Mouse (Mus musculus): ENCODE data around the gene Apoc1. TPM values are rescaled to one million over a fixed set of nuclear protein-coding genes. Genes with fewer than 3 reads are reported as not detected.
A peak's percentile ranks its signal among the peaks of the same experiment; 100 is the strongest.

The Apoc1 gene
- polyA plus RNA-seq, 1 experiment from 2014 or later = 1.7 TPM

DNA sequence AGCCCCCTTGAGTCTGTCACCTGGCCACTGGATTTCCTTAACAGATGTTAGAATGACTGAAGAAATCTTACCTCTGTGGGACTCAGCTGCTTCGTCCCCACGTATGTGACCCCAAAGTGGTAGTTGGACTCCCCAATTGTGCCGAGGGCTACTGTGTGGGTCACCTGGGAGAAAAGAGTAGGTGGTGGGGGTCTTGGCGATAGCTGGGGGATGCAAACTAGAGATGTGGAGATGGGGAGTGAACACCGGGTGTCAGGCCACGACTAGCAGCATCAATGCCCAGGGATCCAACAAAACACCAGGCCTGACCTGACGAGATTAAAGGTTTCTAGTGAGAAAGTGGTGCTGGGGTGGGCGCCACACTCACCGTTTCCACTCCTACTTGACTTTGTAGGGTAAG is 21.1 kb upstream of the Apoc1 start:
- DNase-seq (no peak), ATAC-seq (ENCODE audit: low FRiP score, low TSS enrichment) (no peak)
- Histone ChIP-seq H3K9me3 (ENCODE audit: control insufficient read depth, low read length) (no peaks in the 10 kb centered on the region), H3K4me3 (replicated peaks; ENCODE audit: low read depth, low read length) (no peak overlapping the region), H3K36me3 (ENCODE audit: control insufficient read depth, insufficient read depth, low read length) (peaks cover 42% of the 10 kb centered on the region), H3K27me3 (ENCODE audit: control insufficient read depth, insufficient read depth, low read length) (no peaks in the 10 kb centered on the region), H3K9ac (replicated peaks; ENCODE audit: low read length) (no peak overlapping the region), H3K27ac (replicated peaks; ENCODE audit: low read depth, low read length) (no peak overlapping the region), H3K4me2 (ENCODE audit: low read length) (no peak overlapping the region), H3K4me1 (ENCODE audit: control insufficient read depth, insufficient read depth, low read length) (peaks cover 15% of the 10 kb centered on the region)
- 87% methylated on average over 9 of the region's 9 CpGs for WGBS

DNA sequence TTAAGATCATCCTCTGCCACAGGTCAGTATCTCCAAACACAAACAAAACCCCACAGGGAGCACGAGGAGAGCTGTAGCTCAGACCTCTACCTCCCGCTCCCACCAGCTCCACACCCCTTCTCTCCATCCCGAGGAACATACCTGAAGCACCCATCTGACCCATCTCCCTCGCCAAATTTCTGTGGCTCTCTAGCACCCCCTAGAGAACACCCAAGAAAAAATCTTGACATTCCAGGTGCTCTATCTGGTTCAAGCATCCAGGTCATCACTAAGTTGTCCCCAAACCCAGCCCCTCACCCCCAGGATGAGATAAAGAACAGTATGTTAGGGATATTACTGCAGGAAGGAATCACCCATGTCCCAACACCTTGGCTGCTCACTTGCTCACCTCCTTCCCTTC is 20.7 kb upstream of the Apoc1 start:
- ATAC-seq (ENCODE audit: low FRiP score, low TSS enrichment) (no peak), DNase-seq (peak; percentile 24)
- Histone ChIP-seq H3K4me3 (replicated peaks; ENCODE audit: low read depth, low read length) (no peak overlapping the region), H3K4me2 (ENCODE audit: low read length) (no peak overlapping the region), H3K36me3 (ENCODE audit: control insufficient read depth, insufficient read depth, low read length) (peaks cover 43% of the 10 kb centered on the region), H3K4me1 (ENCODE audit: control insufficient read depth, insufficient read depth, low read length) (peaks cover 15% of the 10 kb centered on the region), H3K9ac (replicated peaks; ENCODE audit: low read length) (no peak overlapping the region), H3K27ac (replicated peaks; ENCODE audit: low read depth, low read length) (no peak overlapping the region), H3K9me3 (ENCODE audit: control insufficient read depth, low read length) (no peaks in the 10 kb centered on the region), H3K27me3 (ENCODE audit: control insufficient read depth, insufficient read depth, low read length) (no peaks in the 10 kb centered on the region)
- 55% methylated on average over 4 of the region's 4 CpGs for WGBS

DNA sequence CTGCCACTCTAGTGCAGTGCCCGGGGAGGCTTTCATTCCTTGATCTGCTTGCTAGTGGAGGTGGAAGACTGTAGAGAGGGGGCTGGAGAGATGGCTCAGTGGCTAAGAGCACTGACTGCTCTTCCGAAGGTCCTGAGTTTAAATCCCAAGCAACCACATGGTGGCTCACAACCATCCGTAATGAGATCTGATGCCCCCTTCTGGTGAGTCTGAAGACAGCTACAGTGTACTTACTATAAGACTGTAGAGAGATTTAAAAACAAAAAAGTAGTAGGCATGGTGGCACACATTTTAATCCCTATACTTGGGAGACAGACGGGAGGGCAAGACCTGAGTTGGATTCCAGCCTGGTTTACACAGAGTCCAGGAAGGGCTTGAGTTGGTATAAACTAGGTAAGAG is 20.0 kb upstream of the Apoc1 start:
- Histone ChIP-seq H3K4me3 (replicated peaks; ENCODE audit: low read depth, low read length) (no peak overlapping the region), H3K9me3 (ENCODE audit: control insufficient read depth, low read length) (no peaks in the 10 kb centered on the region), H3K9ac (replicated peaks; ENCODE audit: low read length) (no peak overlapping the region), H3K4me1 (ENCODE audit: control insufficient read depth, insufficient read depth, low read length) (peaks cover 15% of the 10 kb centered on the region), H3K27ac (replicated peaks; ENCODE audit: low read depth, low read length) (no peak overlapping the region), H3K4me2 (ENCODE audit: low read length) (no peak overlapping the region), H3K27me3 (ENCODE audit: control insufficient read depth, insufficient read depth, low read length) (no peaks in the 10 kb centered on the region), H3K36me3 (ENCODE audit: control insufficient read depth, insufficient read depth, low read length) (peaks cover 49% of the 10 kb centered on the region)
- 75% methylated on average over 4 of the region's 4 CpGs for WGBS
- DNase-seq (peak; percentile 33), ATAC-seq (ENCODE audit: low FRiP score, low TSS enrichment) (no peak)

DNA sequence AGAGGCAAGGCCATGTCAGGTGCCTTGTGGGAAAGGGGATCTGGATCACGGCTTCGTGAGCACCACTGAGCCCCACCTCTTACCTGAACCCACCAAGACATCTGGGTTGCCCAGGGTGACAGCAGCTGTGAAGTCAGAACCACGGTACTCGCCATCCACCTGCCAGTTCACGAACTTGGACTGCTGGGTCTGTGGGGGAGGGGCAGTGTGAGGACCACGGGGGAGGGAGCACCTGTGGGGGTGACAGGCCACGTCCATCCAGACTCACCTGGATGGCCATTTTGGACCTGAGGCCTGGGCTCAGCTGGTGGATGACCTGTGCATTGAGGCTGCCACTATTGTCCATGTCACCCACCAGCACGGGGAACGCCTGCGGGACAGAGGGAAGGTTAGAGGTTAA is 18.2 kb upstream of the Apoc1 start:
- Histone ChIP-seq H3K27ac (replicated peaks; ENCODE audit: low read depth, low read length) (no peak overlapping the region), H3K36me3 (ENCODE audit: control insufficient read depth, insufficient read depth, low read length) (peaks cover 56% of the 10 kb centered on the region), H3K9me3 (ENCODE audit: control insufficient read depth, low read length) (no peaks in the 10 kb centered on the region), H3K4me3 (replicated peaks; ENCODE audit: low read depth, low read length) (no peak overlapping the region), H3K9ac (replicated peaks; ENCODE audit: low read length) (no peak overlapping the region), H3K27me3 (ENCODE audit: control insufficient read depth, insufficient read depth, low read length) (no peaks in the 10 kb centered on the region), H3K4me1 (ENCODE audit: control insufficient read depth, insufficient read depth, low read length) (peaks cover 9% of the 10 kb centered on the region), H3K4me2 (ENCODE audit: low read length) (no peak overlapping the region)
- 92% methylated on average over 10 of the region's 10 CpGs for WGBS
- no peak for ATAC-seq (ENCODE audit: low FRiP score, low TSS enrichment)
- no peak for DNase-seq

DNA sequence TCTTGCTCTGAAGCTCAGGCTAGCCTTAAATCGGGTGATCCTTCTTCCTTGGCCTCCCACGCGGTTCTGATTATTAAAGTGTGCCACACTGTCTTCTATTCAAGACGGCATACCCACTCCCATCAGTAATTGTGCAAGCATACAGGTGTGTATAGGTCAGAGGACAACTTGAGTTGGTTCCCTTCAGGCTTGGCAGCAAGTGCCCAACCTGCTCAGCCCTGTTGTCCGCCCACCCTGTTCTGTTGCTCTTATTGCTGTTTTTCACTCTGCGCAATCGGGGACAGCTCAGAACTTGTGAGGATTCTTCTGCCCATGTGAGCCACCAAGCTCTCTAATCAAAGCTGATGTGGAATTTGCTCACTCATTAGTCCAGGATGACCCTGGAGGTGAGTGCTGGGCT is 12.8 kb upstream of the Apoc1 start:
- no peak overlapping the region for H3K27ac ChIP-seq (replicated peaks; ENCODE audit: low read depth, low read length)
- H3K9me3 ChIP-seq (ENCODE audit: control insufficient read depth, low read length) = no peaks in the 10 kb centered on the region
- H3K27me3 ChIP-seq (ENCODE audit: control insufficient read depth, insufficient read depth, low read length) = no peaks in the 10 kb centered on the region
- 97% methylated on average over 7 of the region's 7 CpGs for WGBS
- no peak for DNase-seq
- H3K4me1 ChIP-seq (ENCODE audit: control insufficient read depth, insufficient read depth, low read length) = no peaks in the 10 kb centered on the region
- no peak for ATAC-seq (ENCODE audit: low FRiP score, low TSS enrichment)
- H3K36me3 ChIP-seq (ENCODE audit: control insufficient read depth, insufficient read depth, low read length) = peaks cover 51% of the 10 kb centered on the region
- H3K9ac ChIP-seq (replicated peaks; ENCODE audit: low read length) = no peak overlapping the region
- no peak overlapping the region for H3K4me2 ChIP-seq (ENCODE audit: low read length)
- H3K4me3 ChIP-seq (replicated peaks; ENCODE audit: low read depth, low read length) = no peak overlapping the region

DNA sequence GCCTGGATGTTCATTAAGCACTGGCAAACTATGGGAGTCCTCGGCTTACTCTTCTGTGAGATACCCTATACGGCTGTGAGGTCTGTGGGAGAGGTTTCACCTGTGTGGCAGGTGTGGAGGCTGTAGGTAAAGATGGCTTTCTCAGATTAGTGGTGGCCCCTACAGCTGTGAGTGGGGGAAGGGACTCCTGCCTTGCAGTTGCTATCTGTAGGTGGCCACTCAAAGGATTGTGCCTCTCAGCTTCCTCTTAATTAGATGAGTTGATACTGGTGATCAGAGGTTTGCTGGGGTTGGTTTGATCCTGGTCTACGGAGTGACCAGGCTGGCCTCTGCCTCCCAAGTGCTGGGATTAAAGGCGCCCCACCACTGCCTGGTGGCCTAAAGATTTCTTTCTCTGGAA is 12.0 kb upstream of the Apoc1 start:
- ATAC-seq (ENCODE audit: low FRiP score, low TSS enrichment) = no peak
- WGBS = 94% methylated on average over 4 of the region's 4 CpGs
- peaks cover 45% of the 10 kb centered on the region for H3K36me3 ChIP-seq (ENCODE audit: control insufficient read depth, insufficient read depth, low read length)

DNA sequence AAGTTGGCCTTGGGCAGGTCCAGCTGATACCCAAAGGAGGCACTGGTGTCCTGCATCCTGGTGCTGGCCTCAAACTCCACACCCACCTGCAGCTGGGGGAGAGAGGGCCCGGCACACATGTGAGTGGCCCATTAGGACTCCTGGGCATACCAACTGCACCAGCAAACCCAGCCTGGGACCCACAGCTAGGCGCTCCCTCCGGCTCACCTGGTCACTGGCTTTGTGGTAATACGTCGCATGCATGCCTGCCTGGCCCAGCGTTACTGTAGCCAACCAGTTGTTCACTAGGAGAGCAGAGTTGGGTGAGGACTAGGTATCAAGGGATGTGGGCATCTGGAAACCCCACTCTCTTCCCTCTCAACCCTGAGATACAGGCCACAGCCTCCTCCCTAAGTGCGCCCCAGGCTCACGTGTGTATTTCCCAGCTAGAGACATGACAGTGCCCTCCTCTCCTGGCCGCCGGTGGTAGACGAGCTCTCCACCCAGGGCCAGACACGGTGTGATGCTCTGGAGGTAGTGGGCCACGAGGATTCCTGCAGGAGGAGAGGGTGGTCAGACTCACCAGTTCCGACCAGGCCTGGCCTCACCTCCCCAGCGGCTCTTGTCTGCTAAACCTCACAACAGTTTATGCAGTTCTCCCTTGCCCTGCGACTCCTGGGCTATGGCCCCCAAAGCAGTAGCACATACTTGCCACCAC is 10.5 kb upstream of the Apoc1 start:
- no peaks in the 10 kb centered on the region for H3K27me3 ChIP-seq (ENCODE audit: control insufficient read depth, insufficient read depth, low read length)
- H3K4me3 ChIP-seq (replicated peaks; ENCODE audit: low read depth, low read length) = no peak overlapping the region
- H3K36me3 ChIP-seq (ENCODE audit: control insufficient read depth, insufficient read depth, low read length) = peaks cover 33% of the 10 kb centered on the region
- H3K4me1 ChIP-seq (ENCODE audit: control insufficient read depth, insufficient read depth, low read length) = peaks cover 16% of the 10 kb centered on the region
- H3K4me2 ChIP-seq (ENCODE audit: low read length) = no peak overlapping the region
- H3K9me3 ChIP-seq (ENCODE audit: control insufficient read depth, low read length) = no peaks in the 10 kb centered on the region
- no peak overlapping the region for H3K9ac ChIP-seq (replicated peaks; ENCODE audit: low read length)
- 92% methylated on average over 16 of the region's 16 CpGs for WGBS
- ATAC-seq (ENCODE audit: low FRiP score, low TSS enrichment) (no peak), DNase-seq (no peak)
- no peak overlapping the region for H3K27ac ChIP-seq (replicated peaks; ENCODE audit: low read depth, low read length)

More for the DNA sequence above, 12.0 kb upstream of the Apoc1 start:
- H3K4me3 ChIP-seq (replicated peaks; ENCODE audit: low read depth, low read length) = no peak overlapping the region
- H3K4me1 ChIP-seq (ENCODE audit: control insufficient read depth, insufficient read depth, low read length) = peaks cover 1% of the 10 kb centered on the region; the same call in 1 of the 2 replicates
- no peaks in the 10 kb centered on the region for H3K9me3 ChIP-seq (ENCODE audit: control insufficient read depth, low read length)
- no peak overlapping the region for H3K27ac ChIP-seq (replicated peaks; ENCODE audit: low read depth, low read length)
- H3K27me3 ChIP-seq (ENCODE audit: control insufficient read depth, insufficient read depth, low read length) = no peaks in the 10 kb centered on the region
- no peak overlapping the region for H3K9ac ChIP-seq (replicated peaks; ENCODE audit: low read length)
- DNase-seq = no peak
- H3K4me2 ChIP-seq (ENCODE audit: low read length) = no peak overlapping the region

DNA sequence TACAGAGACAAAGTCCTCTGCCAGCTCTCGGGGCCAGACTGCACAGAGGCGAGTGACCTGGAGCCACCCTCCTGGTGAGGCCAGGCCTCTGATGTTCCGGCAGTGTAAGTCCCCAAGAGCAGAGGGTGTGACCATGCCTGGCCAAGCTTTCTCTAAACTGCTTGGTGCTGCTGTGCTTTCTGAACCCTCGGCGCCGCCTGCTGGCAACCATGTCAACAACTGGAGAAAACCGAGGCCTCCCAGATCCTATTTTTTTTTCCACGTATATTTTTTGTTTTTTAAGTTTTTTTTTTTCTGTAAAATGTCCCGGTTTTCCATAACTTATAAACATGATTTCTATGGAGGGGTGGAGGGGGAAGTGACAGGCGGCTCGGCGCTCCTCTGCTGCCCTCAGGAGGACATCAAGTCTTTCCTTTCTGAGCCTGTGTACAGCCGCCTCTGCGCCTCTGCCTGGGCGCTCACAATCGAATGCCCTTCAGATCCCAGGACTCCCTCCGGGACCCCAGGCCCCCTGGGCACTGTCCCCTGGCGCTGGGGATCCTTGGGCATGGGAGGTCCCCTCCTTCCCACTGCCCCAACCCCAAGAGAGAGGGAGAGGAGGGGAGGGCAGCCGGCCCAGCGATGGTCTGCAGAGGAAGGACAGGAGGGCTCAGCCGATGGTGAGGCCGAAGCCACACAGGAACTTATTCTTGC is 8.8 kb upstream of the Apoc1 start:
- WGBS = 28% methylated on average over 22 of the region's 22 CpGs

More for the DNA sequence above, 8.8 kb upstream of the Apoc1 start:
- H3K4me3 ChIP-seq (replicated peaks; ENCODE audit: low read depth, low read length) = no peak overlapping the region
- no peak overlapping the region for H3K9ac ChIP-seq (replicated peaks; ENCODE audit: low read length)
- ATAC-seq (ENCODE audit: low FRiP score, low TSS enrichment) (peak; percentile 48; the same call in 1 of the 2 replicates), DNase-seq (peak; percentile 81)
- no peak overlapping the region for H3K27ac ChIP-seq (replicated peaks; ENCODE audit: low read depth, low read length)
- peaks cover 16% of the 10 kb centered on the region for H3K4me1 ChIP-seq (ENCODE audit: control insufficient read depth, insufficient read depth, low read length)
- H3K27me3 ChIP-seq (ENCODE audit: control insufficient read depth, insufficient read depth, low read length) = no peaks in the 10 kb centered on the region
- H3K36me3 ChIP-seq (ENCODE audit: control insufficient read depth, insufficient read depth, low read length) = peaks cover 24% of the 10 kb centered on the region
- H3K4me2 ChIP-seq (ENCODE audit: low read length) = no peak overlapping the region
- no peaks in the 10 kb centered on the region for H3K9me3 ChIP-seq (ENCODE audit: control insufficient read depth, low read length)
